Mouse (Mus musculus) G1E (cell line): ENCODE results near the gene Rad9a.

Source experiments
- CTCF ChIP-seq: IDR thresholded peaks from 2 replicates; pipeline ENCODE4 v1.5.1; 2012; ENCODE audit warnings: low read depth, low read length, inconsistent platforms, mixed read lengths
- GATA1 ChIP-seq: IDR thresholded peaks from 2 replicates; pipeline ENCODE4 v1.6.1; 2012; ENCODE audit warnings: borderline replicate concordance, low read length, inconsistent platforms, mixed read lengths
- GATA2 ChIP-seq: IDR thresholded peaks from 2 replicates; pipeline ENCODE4 v1.6.1; 2012; ENCODE audit warnings: low read depth, low read length, inconsistent platforms, borderline replicate concordance
- POLR2AphosphoS5 ChIP-seq: IDR thresholded peaks from 2 replicates; pipeline ENCODE4 v1.6.1; 2012; ENCODE audit warnings: low read depth, low read length, inconsistent platforms; ENCODE audit not compliant: insufficient replicate concordance
- TAL1 ChIP-seq: conservative IDR thresholded peaks from 2 replicates; pipeline ENCODE4 v1.6.1; 2012; ENCODE audit warnings: low read depth, low read length, inconsistent platforms, mixed read lengths

DNA sequence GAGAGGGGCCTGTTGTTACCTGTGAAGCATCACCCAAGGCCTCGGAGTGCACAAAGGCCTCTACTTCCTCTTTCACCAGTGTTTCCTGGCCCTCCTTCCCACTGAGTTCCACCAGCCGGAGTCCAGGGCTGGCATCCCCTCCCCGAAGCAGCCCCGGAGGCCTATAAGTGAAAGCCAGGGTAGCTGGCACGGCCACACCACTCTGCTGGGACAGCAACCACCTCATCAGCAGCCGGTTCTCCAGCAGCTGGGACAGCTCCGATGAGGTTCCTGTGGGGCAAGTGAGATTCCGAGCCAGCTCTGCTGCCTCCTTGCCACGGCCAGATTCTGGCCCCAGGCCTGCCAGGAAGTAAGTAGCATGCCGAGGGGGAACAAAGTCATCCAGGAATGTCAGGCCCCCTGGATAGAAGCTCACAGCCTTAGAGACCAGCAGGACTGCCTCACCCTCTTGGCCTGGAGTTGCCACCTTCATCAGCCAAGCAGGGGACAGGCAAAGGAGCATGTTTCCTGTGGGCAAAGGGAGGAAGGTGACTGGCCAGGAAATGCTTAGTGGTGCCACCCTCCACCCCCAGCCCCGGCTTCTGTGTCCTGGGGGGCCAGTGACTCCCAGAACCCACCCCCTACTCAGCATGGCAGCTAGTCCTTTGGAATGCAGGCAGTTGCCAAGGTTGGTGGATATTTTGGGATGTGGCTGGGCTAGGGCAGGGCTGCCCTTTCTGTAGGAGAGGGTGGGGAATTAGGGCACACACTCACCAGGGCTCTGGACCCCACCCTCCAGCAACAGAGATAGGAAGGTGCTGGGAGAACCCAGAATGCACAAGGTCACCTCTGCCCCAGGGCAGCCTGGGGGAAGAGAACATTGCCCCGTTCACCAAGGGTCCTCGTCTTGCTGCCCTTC lies 29.8 kb downstream of the Rad9a start:
- TF ChIP-seq TAL1 = no peak
- TF ChIP-seq CTCF = no peak
- TF ChIP-seq GATA1 = no peak
- no peak for TF ChIP-seq GATA2
- no peak for TF ChIP-seq POLR2AphosphoS5
